Mouse (Mus musculus): ENCODE measurements around the gene Abtb2. TPM values are rescaled to one million over a fixed set of nuclear protein-coding genes. Genes with fewer than 3 reads are reported as not detected.

Abtb2 gene
- total and polyA plus RNA-seq, 3 experiments: 23.0 to 28.7 (median 24.7) TPM

DNA sequence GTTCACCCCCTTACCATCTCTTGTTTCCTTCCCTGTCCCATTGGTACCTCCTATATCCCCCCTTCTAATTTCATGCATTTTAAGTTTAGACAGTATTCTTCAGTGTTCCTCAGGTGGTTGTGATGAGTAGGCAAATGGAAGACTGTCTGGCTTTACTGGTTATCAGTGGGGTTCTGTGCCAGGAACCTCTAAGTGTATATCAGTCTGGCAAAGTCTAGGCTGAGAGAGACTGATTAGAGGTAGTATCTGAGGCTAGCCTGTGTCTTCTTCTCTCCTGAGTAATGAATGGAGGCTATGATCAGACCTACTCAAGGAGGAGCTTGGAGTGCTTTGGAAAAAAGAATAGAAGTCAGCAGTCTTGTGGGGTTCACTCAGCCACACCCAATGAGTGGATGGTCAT, 18.0 kb downstream of the Abtb2 start:
- intact Hi-C loops (cut with DNase I): loop anchor here (2.0 kb wide), 1 partner anchor 17 kb away; the partner anchor contains the start of gene Abtb2
- H3K9ac ChIP-seq (ENCODE audit: low read depth, low read length): no peak overlapping the region
- H3K4me1 ChIP-seq (ENCODE audit: control insufficient read depth, insufficient read depth, low read length): peaks cover 14% of the 10 kb centered on the region
- H3K36me3 ChIP-seq (ENCODE audit: control insufficient read depth, insufficient read depth, low read length): peaks cover 17% of the 10 kb centered on the region
- H3K4me3 ChIP-seq: no peak overlapping the region
- H3K79me2 ChIP-seq (replicated peaks; ENCODE audit: control insufficient read depth, insufficient read depth, low read length): 0 out of 2 replicates have a peak, but pooled peaks cover 2% of the 10 kb centered on the region
- H3K27me3 ChIP-seq (ENCODE audit: control insufficient read depth, insufficient read depth, low read length): no peaks in the 10 kb centered on the region
- no peak overlapping the region for H3K27ac ChIP-seq
- TF ChIP-seq CTCF (IDR thresholded peaks at IDR 0.05) (no peak), EP300 (IDR thresholded peaks at IDR 0.05; ENCODE audit: insufficient read depth, low read depth, low read length) (no peak), POLR2A (IDR thresholded peaks at IDR 0.05; ENCODE audit: insufficient read depth, low read depth, low read length) (no peak)
- DNase-seq: no peak

DNA sequence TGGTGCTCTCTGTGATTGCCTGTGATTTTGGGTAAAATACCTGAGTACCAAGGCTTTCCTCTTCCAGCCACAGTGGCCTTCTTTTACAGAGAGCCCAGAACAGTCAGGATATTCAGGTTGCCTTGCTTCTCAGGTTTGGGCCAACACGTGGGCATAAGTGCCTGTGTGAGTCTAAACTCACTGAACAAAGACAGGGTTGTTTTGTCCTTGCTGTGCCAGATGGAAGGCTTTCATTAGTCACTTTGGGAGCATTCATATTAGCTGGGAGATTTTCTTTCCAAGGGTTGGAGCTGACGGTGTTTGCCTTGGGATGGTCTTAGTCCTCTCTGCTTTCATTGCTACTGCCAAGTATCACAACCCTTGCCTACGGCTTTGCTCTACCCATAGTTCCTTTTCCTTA, 20.3 kb downstream of the Abtb2 start:
- H3K4me1 ChIP-seq (ENCODE audit: control insufficient read depth, insufficient read depth, low read length): peaks cover 12% of the 10 kb centered on the region
- no peak overlapping the region for H3K9ac ChIP-seq (ENCODE audit: low read depth, low read length)
- 0 out of 2 replicates have a peak, but pooled peaks cover 2% of the 10 kb centered on the region for H3K79me2 ChIP-seq (replicated peaks; ENCODE audit: control insufficient read depth, insufficient read depth, low read length)
- H3K27me3 ChIP-seq (ENCODE audit: control insufficient read depth, insufficient read depth, low read length): no peaks in the 10 kb centered on the region
- peaks cover 13% of the 10 kb centered on the region for H3K36me3 ChIP-seq (ENCODE audit: control insufficient read depth, insufficient read depth, low read length)
- H3K4me3 ChIP-seq: no peak overlapping the region
- no peak for DNase-seq
- intact Hi-C loops (cut with DNase I): no loop called here
- no peak overlapping the region for H3K27ac ChIP-seq
- no peak for TF ChIP-seq POLR2A (IDR thresholded peaks at IDR 0.05; ENCODE audit: insufficient read depth, low read depth, low read length)
- no peak for TF ChIP-seq CTCF (IDR thresholded peaks at IDR 0.05)
- no peak for TF ChIP-seq EP300 (IDR thresholded peaks at IDR 0.05; ENCODE audit: insufficient read depth, low read depth, low read length)
- WGBS: 70% methylated on average over 3 of the region's 3 CpGs

DNA sequence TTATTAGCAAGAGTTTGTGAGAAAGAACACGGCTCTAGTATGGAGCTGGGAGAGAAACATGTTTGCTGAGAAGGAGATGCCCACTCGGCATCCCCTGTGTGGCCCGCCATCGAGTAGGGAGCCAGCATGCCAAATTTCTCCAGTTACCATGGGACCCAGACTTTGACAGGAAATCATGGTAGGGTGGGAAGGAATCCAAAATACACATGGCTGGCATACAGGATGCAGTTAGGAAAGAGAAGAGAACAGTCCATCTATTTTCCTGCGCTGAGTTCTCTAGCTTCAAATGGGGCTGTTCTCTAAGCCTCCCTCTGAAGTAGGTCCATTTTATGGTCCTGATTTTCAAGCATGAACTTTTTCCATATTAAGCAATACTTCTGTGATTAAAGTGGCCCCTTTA, 22.7 kb downstream of the Abtb2 start:
- TF ChIP-seq EP300 (IDR thresholded peaks at IDR 0.05; ENCODE audit: insufficient read depth, low read depth, low read length) (no peak), POLR2A (IDR thresholded peaks at IDR 0.05; ENCODE audit: insufficient read depth, low read depth, low read length) (no peak), CTCF (IDR thresholded peaks at IDR 0.05) (no peak)
- no peak for DNase-seq
- peaks cover 6% of the 10 kb centered on the region for H3K36me3 ChIP-seq (ENCODE audit: control insufficient read depth, insufficient read depth, low read length)
- intact Hi-C loops (cut with DNase I): no loop called here
- H3K4me1 ChIP-seq (ENCODE audit: control insufficient read depth, insufficient read depth, low read length): peaks cover 13% of the 10 kb centered on the region
- no peak overlapping the region for H3K9ac ChIP-seq (ENCODE audit: low read depth, low read length)
- WGBS: 35% methylated on average over 5 of the region's 5 CpGs
- no peak overlapping the region for H3K4me3 ChIP-seq
- H3K27ac ChIP-seq: peak overlapping the region; percentile 62; the same call in 1 of the 2 replicates
- 0 out of 2 replicates have a peak, but pooled peaks cover 2% of the 10 kb centered on the region for H3K79me2 ChIP-seq (replicated peaks; ENCODE audit: control insufficient read depth, insufficient read depth, low read length)
- no peaks in the 10 kb centered on the region for H3K27me3 ChIP-seq (ENCODE audit: control insufficient read depth, insufficient read depth, low read length)

DNA sequence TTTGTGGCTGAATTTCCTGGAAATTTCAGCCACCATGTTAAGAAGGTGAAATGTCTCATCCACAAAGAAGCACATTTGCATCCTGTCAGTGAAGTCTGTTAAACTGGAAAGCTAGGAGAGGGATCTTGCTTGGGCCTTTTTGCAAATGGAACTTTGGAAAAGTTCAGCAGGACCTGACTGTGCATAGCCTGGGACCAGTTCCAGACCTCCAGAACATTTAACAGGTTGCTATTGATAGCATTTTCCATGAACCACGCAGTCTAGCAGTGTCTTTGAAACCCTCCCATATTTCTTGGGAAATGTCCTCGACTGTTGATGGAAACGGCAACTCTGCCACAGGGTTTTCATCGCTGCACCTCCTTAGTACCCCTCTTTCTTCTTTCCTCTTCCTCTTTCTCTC, 23.3 kb downstream of the Abtb2 start:
- no peak for TF ChIP-seq EP300 (IDR thresholded peaks at IDR 0.05; ENCODE audit: insufficient read depth, low read depth, low read length)
- TF ChIP-seq CTCF (IDR thresholded peaks at IDR 0.05): no peak
- no peak for TF ChIP-seq POLR2A (IDR thresholded peaks at IDR 0.05; ENCODE audit: insufficient read depth, low read depth, low read length)
- DNase-seq: no peak
- intact Hi-C loops (cut with DNase I): no loop called here
- H3K79me2 ChIP-seq (replicated peaks; ENCODE audit: control insufficient read depth, insufficient read depth, low read length): 0 out of 2 replicates have a peak, but pooled peaks cover 2% of the 10 kb centered on the region
- H3K9ac ChIP-seq (ENCODE audit: low read depth, low read length): no peak overlapping the region
- no peak overlapping the region for H3K4me3 ChIP-seq
- H3K27me3 ChIP-seq (ENCODE audit: control insufficient read depth, insufficient read depth, low read length): no peaks in the 10 kb centered on the region
- H3K36me3 ChIP-seq (ENCODE audit: control insufficient read depth, insufficient read depth, low read length): peaks cover 3% of the 10 kb centered on the region
- H3K4me1 ChIP-seq (ENCODE audit: control insufficient read depth, insufficient read depth, low read length): peaks cover 13% of the 10 kb centered on the region
- H3K27ac ChIP-seq: peak overlapping the region; percentile 62
- 38% methylated on average over 4 of the region's 4 CpGs for WGBS

DNA sequence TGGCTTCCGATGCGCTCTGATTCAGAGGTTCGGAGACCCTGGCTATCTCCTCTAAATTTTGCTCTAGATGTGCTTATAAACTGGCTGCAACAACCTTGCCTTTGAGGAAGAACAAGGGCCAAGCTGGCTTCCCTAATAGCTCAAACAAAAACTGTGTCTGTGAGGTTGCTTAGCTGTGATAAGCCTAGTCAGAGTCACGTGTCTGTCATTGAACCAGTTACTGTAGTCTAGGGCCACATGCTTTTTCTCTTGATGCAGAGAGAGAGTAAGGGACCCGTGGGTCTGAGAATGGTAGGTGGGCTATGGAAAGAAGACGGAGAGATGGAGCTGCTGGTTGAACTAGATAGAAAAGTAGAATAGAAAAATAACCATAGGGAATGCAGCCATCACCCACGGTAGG, 24.5 kb downstream of the Abtb2 start:
- 82% methylated on average over 7 of the region's 7 CpGs for WGBS
- Histone ChIP-seq H3K4me3 (no peak overlapping the region), H3K4me1 (ENCODE audit: control insufficient read depth, insufficient read depth, low read length) (peaks cover 13% of the 10 kb centered on the region)

DNA sequence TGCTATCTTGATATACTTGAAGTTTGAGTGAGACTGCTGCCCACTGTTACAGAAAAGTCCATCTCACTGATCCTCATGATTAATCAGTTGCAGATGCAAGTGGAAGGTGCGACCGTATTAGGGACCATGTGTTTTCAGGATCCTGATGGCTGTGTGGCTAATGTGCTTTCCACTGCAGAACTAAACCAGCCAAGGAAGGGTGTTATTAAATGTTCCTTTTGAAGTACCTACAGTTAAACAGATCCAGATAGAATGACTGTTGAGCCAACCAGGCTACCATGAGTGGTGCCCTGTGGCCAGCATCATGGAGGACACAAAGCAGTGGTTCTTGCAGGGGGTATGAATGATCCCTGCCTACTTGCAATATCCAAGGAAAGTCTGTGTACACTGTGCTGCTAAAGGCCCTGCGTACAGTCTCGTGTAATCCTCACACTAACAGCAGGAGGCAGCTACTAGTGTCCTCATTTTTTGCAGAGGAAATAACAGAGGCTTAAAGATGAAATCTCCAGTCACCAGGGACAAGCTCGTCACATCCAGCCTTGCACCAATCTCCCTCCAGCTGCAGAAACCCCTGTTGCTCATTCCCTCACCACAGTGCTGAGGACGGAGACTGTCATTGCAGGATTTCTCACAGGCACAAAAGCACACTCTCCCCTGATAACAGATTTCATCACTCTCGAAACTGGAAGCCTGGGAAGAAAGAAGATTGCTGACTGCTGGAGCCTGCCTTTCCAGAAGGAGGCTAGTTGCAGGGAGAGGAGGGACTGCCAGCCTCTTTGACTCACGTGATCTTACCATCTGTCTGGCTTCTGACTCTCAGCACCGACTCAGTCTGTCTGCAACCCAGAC, 25.9 kb downstream of the Abtb2 start:
- H3K4me3 ChIP-seq: no peak overlapping the region
- intact Hi-C loops (cut with DNase I): no loop called here
- H3K27me3 ChIP-seq (ENCODE audit: control insufficient read depth, insufficient read depth, low read length): no peaks in the 10 kb centered on the region
- peak overlapping the region; percentile 48; the same call in 1 of the 2 replicates for H3K27ac ChIP-seq
- no peaks in the 10 kb centered on the region for H3K79me2 ChIP-seq (replicated peaks; ENCODE audit: control insufficient read depth, insufficient read depth, low read length)
- H3K36me3 ChIP-seq (ENCODE audit: control insufficient read depth, insufficient read depth, low read length): peaks cover 3% of the 10 kb centered on the region
- WGBS: 47% methylated on average over 9 of the region's 9 CpGs
- TF ChIP-seq POLR2A (IDR thresholded peaks at IDR 0.05; ENCODE audit: insufficient read depth, low read depth, low read length): no peak
- 0 out of 2 replicates have a peak, but pooled peaks have one; percentile 21 for TF ChIP-seq EP300 (IDR thresholded peaks at IDR 0.05; ENCODE audit: insufficient read depth, low read depth, low read length)
- 0 out of 2 replicates have a peak, but pooled peaks have one; percentile 18 for TF ChIP-seq CTCF (IDR thresholded peaks at IDR 0.05)
- DNase-seq: peak; percentile 46 to 50
- H3K4me1 ChIP-seq (ENCODE audit: control insufficient read depth, insufficient read depth, low read length): peaks cover 11% of the 10 kb centered on the region
- H3K9ac ChIP-seq (ENCODE audit: low read depth, low read length): no peak overlapping the region

More for the DNA sequence above, 24.5 kb downstream of the Abtb2 start:
- Histone ChIP-seq H3K27me3 (ENCODE audit: control insufficient read depth, insufficient read depth, low read length) (no peaks in the 10 kb centered on the region), H3K79me2 (replicated peaks; ENCODE audit: control insufficient read depth, insufficient read depth, low read length) (no peaks in the 10 kb centered on the region), H3K9ac (ENCODE audit: low read depth, low read length) (no peak overlapping the region), H3K36me3 (ENCODE audit: control insufficient read depth, insufficient read depth, low read length) (peaks cover 3% of the 10 kb centered on the region), H3K27ac (peak overlapping the region; percentile 27; the same call in 1 of the 2 replicates)
- intact Hi-C loops (cut with DNase I): no loop called here
- no peak for DNase-seq
- TF ChIP-seq CTCF (IDR thresholded peaks at IDR 0.05) (no peak), EP300 (IDR thresholded peaks at IDR 0.05; ENCODE audit: insufficient read depth, low read depth, low read length) (no peak)
